Mouse (Mus musculus) WW6 (cell line): ENCODE data around the gene Chid1.
"Not testable (repeated sequence)": the region's sequence is repeated elsewhere in the genome, so short reads cannot be mapped to it uniquely, and the experiment has no call there.

Source experiments
- DNase-seq: peaks from one replicate; pipeline ENCODE4 v3.0.0-alpha.2; 2013; ENCODE audit warnings: low read depth, low spot score

Gene Chid1

DNA sequence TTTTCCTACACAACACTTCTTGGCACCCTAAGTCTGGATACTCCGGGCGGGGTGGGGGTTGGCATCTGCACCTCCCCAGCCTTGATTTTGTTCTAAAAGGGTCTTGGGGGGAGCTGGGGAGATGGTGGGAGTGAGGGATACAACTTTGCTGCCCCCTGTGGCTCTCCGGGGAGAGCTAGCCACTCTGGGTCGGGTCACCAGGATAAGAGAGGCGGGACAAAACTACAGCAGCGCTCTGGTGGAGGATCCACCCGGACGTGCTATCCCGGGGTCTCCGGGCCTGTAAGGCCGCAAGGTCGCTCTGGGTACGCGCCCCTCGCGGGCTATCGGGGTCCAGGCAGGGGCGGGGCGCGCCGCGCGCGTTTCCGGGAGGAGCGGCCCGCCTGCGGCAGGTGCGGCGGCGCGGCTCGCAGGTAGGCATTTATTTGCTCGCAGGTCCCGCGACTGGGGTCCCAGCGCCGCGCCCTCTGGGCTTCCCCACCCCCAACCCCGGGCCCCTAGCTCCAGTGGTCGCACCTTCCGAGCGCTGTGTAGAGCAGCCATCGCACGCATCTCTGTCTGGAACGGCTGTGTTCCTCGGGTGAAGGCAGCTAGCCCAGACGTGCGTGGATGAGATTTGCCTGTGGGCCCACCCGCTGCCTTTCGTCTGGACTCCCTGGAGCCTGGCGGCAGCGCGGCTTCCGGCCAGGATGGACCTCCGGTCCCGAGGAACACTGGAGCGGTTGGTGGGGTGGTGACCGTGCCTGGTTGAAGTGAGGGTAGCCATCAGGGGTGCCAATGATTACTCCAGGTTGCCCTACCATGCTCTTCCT is 77.9 kb downstream of the Chid1 start:
- no peak for DNase-seq

DNA sequence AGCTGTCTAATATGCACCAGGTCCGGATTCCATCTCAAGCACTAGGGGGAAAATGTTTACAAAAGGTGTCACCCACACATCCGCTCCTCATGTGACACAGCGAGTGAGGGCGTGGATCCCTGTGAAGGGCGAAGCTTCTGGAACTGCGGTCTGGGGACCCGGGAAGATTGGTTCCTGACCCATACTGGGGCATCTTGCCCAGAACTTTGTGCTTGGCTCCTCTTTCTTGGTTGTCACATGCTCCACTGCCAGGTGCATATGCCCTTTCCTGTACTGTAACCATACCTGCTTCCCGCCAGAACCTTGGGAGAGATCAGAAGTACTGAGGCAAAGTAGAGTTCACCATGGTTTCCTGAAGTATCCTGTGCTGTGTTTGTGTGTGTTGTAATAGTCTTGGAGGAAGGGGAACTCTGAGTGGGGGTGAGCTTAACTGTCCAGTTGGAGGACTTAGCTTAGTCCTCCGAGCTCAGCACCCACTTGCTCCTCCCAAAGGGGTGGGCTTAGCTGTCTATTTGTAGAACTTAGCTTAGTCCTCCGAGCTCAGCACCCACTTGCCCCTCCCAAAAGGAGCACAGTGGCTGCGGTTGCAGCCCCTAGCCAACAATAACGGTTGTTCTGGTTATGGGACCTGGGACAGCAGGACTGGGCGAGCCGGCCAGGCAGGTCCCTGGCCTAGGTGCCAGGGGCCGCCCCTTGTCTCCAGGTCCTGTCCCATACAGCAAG is 79.1 kb downstream of the Chid1 start, which contains the start of gene Cracr2b:
Gene Cracr2b (plus strand): TSS at position 704 of the 723 bp plus-strand sequence.
- DNase-seq = no peak

DNA sequence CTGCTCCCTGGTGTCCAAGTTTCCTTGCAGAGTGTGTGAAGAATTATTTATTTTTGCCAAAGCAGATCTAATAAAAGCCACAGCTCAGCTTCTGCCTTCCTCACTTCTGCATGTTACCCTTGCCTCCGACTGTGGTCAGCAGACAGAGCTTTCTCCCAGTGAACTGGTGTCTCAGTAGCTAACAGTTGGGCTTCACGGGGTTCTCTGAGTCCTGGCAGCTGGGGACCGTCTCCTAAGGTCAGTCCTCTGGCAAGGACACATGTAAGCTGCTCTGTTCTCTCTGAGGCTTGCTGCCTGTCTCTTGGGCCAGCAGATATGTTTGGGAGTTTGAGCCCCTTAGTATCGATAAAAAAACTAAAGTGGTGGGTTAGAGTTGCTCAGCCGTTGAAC is 79.7 kb downstream of the Chid1 start:
- no peak for DNase-seq

DNA sequence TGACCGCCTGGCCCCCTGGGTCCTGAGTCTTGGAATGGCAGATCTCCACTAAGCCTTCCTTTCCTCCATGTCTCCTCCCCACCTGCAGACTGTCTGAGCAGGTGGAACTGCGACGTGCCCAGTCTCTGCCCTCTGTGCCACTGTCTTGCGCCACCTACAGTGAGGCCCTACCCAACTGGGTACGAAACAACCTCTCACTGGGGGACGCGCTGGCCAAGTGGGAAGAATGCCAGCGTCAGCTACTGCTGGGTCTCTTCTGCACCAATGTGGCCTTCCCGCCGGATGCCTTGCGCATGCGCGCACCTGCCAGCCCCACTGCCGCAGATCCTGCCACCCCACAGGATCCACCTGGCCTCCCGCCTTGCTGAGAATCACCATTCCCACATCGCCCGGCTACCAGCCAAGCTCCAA is 80.4 kb downstream of the Chid1 start:
- no peak for DNase-seq

DNA sequence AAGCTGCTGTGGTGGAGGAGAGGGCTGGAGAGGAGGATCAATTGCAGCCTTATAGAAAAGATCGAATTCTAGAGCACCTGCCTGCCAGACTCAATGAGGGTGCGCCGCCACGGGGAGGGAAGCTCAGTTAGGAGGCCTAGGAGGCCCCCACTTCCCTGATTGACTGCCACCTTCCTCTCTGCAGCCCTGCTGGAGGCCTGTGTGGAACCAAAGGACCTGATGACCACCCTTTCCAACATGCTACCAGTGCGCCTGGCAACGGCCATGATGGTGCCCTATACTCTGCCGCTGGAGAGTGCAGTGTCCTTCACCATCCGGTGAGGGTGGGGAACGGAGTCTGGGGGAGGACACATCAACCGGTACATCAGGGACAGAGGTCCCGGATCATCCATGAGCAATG is 81.0 kb downstream of the Chid1 start:
- DNase-seq = no peak

DNA sequence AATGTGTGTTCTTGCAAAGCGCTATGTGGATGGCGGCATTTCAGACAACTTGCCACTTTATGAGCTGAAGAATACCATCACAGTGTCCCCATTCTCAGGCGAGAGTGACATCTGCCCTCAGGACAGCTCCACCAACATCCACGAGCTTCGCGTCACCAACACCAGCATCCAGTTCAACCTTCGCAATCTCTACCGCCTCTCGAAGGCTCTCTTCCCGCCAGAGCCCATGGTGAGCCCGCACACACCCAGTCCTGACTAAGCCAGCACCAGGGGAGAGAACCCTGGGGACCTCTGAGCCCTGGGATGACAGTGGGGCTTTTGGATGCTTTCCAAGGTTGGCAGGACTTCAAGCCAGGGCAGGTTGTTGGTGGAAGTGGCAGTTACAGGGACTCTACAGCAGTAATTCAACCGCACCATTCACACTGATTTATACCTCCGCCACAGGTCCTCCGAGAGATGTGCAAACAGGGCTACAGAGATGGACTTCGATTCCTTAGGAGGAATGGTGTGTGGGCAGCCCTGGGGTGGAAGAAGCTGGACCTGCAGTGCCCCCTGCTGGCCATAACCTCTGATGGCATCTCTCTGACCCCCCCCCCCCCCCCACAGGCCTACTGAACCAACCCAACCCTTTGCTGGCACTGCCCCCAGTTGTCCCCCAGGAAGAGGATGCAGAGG is 81.5 kb downstream of the Chid1 start:
- DNase-seq = no peak

DNA sequence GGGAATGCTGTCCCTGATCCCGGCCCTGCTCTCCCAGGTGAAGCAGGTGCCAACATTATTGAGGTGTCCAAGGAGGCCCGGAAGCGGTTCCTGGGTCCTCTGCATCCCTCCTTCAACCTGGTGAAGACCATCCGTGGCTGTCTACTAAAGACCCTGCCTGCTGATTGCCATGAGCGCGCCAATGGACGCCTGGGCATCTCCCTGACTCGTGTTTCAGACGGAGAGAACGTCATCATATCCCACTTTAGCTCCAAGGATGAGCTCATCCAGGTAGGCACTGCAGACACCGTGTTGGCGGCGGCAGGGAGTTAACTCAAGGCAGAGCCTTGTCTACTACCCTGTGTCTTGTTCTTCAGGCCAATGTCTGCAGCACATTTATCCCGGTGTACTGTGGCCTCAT is 82.4 kb downstream of the Chid1 start:
- no peak for DNase-seq

DNA sequence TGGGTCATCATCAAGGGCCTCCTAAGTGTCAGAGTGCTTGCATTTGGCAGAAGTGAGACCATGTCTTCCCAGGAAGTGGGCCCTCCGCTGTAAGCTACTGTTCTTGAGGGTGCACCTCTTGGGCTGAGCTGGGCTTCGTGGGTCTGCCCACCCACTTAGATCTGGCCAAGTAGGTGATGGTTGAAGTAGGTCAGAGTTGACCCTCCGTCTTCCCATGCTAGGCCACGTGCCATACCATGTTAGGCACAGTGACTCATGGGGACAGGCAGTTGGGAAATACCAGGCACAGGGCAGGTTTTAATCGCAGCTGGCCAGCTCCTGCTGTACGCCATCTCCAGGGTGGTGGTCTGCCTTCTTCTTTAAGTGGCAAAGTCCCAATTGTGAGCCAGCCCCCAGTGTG is 82.9 kb downstream of the Chid1 start:
- no peak for DNase-seq

DNA sequence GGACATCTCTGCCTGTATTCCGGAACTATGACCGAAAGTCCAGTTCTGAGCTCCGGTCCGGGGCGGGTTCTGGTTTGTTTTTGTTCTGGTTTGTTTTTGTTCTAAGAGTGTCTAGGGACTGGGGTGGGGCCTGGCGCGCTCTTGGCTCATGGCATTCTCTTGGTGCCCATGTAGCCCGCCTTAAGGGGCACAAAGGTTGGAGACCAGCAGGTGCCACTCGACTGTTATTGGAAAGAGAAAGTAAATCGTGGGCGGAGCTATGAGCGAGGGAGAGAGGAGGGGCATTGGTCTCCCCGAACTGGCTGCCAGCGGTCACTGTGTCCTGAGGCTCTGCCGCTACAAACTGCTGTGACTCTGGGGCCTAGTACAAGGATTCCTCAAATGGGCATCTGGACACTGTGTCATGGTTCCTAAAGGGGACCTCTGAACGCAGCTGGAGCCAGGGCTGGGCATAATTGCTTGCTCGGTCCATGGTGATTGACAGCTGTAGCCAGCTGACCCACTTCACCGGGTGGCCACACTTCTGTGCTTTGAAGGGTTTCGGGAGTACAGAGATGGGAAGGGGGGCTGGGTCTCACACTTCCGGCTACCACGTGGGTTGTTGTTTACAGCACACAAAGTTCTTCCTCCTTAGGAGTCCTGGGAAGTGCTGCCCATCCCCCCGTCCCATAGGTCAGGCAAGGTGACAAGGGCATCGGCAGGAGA is 83.9 kb downstream of the Chid1 start:
- no peak for DNase-seq

DNA sequence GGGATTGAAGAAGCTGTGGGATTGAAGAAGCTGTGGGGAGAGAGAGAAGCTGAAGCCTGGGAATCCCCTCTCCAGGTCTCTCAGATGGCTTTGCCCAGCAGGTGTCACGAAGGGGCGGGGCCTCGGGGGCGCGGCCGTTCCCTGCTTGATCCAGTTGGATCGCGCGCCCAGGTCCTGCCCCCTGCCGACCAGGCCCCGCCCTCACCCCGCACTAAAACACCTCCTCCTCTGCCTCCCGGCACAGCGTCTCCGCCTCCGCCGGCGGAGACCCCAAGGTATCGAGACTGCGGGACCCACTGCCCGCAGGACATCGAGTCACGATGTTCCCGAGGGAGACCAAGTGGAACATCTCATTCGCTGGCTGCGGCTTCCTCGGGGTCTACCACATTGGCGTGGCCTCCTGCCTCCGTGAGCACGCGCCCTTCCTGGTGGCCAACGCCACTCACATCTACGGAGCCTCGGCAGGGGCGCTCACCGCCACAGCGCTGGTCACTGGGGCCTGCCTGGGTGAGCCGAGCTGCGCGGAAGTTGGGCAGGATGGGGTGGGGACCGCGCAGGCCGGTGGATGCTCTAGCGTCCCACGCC is 84.6 kb downstream of the Chid1 start, which contains the start of gene Pnpla2:
Gene Pnpla2 (plus strand): TSS at position 232 of the 585 bp plus-strand sequence.
- peak; percentile 87 for DNase-seq

DNA sequence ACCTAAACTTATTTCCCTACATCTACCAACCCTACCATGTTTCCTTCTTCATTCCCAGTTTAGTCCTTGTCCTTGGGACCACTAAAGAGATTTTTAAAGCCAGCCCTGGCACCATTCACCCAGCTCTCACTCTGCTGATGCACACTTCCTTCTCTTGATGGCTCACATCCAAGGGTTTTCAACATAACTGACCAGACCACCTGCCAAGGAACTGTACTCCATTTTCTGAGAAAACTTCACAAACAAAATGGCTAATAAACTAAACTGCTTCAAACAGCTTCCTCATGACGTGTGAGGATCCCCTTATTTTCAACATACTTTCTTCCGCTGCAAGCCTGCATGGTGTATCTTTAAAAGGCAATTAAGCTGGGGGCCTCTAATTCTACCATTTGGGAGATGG is 86.0 kb downstream of the Chid1 start:
- DNase-seq = no peak

DNA sequence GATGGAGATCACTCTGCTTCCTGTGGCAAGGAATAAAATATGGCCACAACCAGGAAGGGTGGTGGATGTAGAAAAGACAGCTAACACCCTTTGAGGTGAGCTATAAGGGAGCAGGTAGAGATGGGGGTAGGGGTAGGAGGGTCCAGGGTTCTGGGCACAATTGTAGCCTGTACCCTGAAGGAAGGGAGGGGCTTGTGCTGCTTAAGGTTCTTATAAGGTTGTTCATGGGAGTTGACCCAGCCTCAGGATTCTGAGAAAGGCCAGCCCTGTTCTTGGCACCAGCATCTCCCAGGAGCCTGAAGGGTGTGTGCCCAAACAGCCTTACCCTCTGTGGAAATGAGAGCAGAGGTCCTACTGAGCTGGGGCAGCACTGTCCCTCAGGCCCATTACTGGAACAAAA is 87.7 kb downstream of the Chid1 start:
- no peak for DNase-seq

DNA sequence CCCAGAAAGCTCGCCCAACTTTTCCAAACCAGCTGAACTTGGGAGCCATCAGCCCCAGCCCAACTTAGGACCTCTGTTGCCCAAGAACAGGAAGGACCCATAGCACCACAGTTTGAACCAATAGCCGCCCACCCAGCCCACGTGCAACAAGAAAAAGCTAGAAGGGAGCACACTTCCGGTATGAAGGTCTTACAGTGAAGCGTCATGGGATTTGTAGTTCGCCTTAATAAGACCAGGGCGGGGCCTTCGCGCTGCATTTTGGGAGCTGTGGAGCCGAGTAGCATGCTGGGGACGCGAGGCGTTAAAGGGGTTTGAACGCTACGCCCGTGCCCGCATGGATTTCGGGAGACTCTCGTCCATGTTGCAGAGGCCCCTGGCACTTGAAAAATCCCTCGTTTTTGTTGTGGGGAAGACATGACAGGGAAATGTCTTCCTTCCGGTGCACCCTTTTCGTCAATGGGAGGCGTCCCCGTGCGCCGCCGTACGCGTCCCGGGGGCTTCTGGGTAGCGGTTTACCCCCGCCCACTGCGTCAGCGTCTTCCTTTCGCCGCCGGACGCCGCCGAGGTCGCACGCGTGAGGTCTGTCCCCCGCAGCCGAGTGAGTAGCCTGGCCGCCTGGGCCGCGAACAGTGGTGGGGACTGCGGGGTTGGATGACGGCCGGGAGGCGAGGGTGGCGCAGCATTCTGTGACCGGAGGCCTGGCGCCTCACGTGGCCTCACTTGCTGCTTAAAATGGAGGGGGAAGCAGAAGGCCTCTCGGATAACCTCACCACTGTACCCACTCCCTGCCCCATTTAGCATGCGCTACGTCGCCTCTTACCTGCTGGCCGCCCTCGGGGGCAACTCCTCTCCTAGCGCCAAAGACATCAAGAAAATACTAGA is 92.3 kb downstream of the Chid1 start, which contains the start of gene Rplp2:
Gene Rplp2 (plus strand): TSS at position 261 of the 882 bp plus-strand sequence.
- DNase-seq = peak; percentile 84

DNA sequence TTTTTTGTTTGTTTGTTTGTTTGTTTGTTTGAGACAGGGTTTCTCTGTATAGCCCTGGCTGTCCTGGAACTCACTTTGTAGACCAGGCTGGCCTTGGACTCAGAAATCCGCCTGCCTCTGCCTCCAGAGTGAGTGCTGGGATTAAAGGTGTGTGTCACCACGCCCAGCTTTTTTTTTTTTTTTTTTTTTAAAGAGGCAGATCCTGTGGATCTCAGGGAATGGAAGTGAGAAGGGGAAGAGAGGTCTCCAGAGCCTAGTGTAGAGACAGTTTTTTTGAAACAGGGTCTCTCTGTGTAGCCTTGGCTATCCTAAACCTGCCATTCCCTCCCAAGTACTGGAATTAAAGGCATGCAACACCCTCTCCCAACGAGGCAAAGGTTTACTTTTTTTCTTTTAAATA is 93.3 kb downstream of the Chid1 start:
- DNase-seq = not testable (repeated sequence)

DNA sequence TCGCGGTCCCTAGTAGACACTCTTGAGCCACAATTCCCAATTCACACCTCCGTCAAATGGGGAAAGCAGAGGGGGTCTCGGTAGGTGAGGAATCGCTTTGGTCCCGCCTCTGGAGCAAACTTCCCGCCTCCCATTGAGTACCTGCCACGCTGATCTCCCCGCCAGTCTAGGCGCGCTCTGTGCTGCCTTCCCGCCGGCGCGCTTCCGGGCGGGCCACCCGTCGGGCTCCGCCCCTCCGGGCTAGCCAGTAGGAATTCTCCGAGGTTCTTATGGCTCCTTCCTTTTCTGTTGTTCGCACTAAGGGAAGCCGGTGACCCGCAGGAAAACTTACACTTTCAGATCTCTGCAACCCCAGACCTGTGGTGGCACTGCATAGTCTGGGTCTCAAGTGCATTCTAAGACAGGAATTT is 95.8 kb downstream of the Chid1 start, which contains the start of gene Pidd1:
Gene Pidd1 (minus strand): TSS at position 198 of the 410 bp plus-strand sequence.
- no peak for DNase-seq
